Comparison of ENCODE assay signal across 8 mouse cellular contexts in the genomic region with DNA sequence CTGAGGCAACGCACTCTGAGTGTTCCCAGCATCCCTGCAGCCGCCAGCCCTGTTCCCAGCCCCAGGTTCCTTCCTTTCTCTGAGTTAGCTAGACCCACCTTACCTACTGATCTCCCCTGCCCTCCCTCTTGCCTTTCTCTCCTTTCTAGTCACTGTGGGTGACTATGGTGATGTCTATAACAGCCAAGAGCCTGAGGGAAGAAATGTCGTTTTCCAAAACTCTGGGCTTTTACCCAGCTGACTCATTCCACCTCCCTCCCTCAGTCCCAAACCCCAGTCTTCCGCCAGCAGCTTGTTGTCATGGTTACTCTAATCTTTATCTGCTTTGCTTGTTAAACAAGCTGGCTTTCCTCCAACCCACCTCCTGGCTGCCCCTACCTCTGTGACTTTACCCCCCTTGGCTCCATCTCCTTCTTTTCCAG.
DNase-seq lines count a peak whose midpoint lies in the region; ATAC-seq lines count a peak whose summit lies in the region.

No protein-coding gene starts in this region.

- peak; percentile 10 for DNase-seq in ovary, adult 18-20 months (ENCODE audit: low spot score)
- DNase-seq in ovary, postnatal 36 days (ENCODE audit: low spot score): no peak
- DNase-seq in cerebellum, adult 9-10 months: peak; percentile 69
- peak; percentile 36 to 40 for DNase-seq in heart, adult 18-20 months
- DNase-seq in layer of hippocampus, postnatal 36 days: peak; percentile 55 to 71
- DNase-seq in right cerebral cortex, adult 2 months (ENCODE audit: low spot score in 2 of 2): peak; percentile 73 to 74
- no peak for DNase-seq in spleen, postnatal 36 days (ENCODE audit: low spot score in 2 of 2)

- ATAC-seq in monocyte, adult 5-6 weeks (replicated peaks; ENCODE audit: insufficient number of reproducible peaks, low FRiP score, low TSS enrichment, poor library complexity, severe bottlenecking): no peak

Comparison
In these comparisons a context has a peak if more than half of its experiments do, and no peak if none do; other contexts are left out.
1. DNase-seq: peak in ovary, adult 18-20 months (single experiment), cerebellum, adult 9-10 months (single experiment), heart, adult 18-20 months (2 of 2), layer of hippocampus, postnatal 36 days (2 of 2) and right cerebral cortex, adult 2 months (2 of 2); none in ovary, postnatal 36 days (single experiment) and spleen, postnatal 36 days (0 of 2).